Mouse (Mus musculus) forebrain, embryonic 16.5 days (tissue): ENCODE measurements around the gene Camk2d. TPM values are rescaled to one million over a fixed set of nuclear protein-coding genes. Genes with fewer than 3 reads are reported as not detected.

ENCODE experiments used
- ATAC-seq: fragments of 200-750 bp; cut with Nextera tagmentation; 2 replicates; pipeline ENCODE4 v1.8.0; 2017; ENCODE audit warnings: mild to moderate bottlenecking, moderate library complexity
- H3K27ac ChIP-seq: fragments of 300-500 bp; sonication (generic); 2 replicates; pipeline ENCODE4 v1.5.1; 2014; ENCODE audit warnings: low read length, control low read depth
- H3K27me3 ChIP-seq: fragments of 300-500 bp; sonication (generic); replicated peaks from 2 replicates; pipeline ENCODE4 v1.6.1; 2014; ENCODE audit warnings: low read length; ENCODE audit not compliant: control insufficient read depth, insufficient read depth
- H3K36me3 ChIP-seq: fragments of 300-500 bp; sonication (generic); 2 replicates; pipeline ENCODE4 v1.6.1; 2014; ENCODE audit not compliant: control insufficient read depth, insufficient read depth
- H3K4me1 ChIP-seq: fragments of 300-500 bp; sonication (generic); replicated peaks from 2 replicates; pipeline ENCODE4 v1.6.1; 2014; ENCODE audit warnings: low read length; ENCODE audit not compliant: control insufficient read depth, insufficient read depth
- H3K4me2 ChIP-seq: fragments of 300-500 bp; sonication (generic); 2 replicates; pipeline ENCODE4 v1.6.1; 2014; ENCODE audit warnings: mild to moderate bottlenecking, low read length, control low read depth
- H3K4me3 ChIP-seq: fragments of 300-500 bp; sonication (generic); replicated peaks from 2 replicates; pipeline ENCODE4 v1.5.1; 2014; ENCODE audit warnings: mild to moderate bottlenecking, low read length, control low read depth
- H3K9ac ChIP-seq: fragments of 300-500 bp; sonication (generic); replicated peaks from 2 replicates; pipeline ENCODE4 v1.6.1; 2014; ENCODE audit warnings: low read depth, low read length, control low read depth
- H3K9me3 ChIP-seq: fragments of 300-500 bp; sonication (generic); 2 replicates; pipeline ENCODE4 v1.6.1; 2016; ENCODE audit warnings: low read length; ENCODE audit not compliant: control insufficient read depth
- WGBS: fragments of 180-500 bp; shearing (Covaris S2); extraction: QIAGEN DNeasy Blood & Tissue Kit; methylation state at CpG from one replicate; pipeline ENCODE4 v1.1.7; 2014; 5-methylcytosine and 5-hydroxymethylcytosine counted together
- polyA plus RNA-seq: library from polyadenylated mRNA; unstranded; fragments of >200 nt; fragmentation: Nextera tagmentation; extraction: Ambion mirVana; gene quantifications from 2 replicates; pipeline ENCODE4 v1.2.1, GENCODE M21; 2015

Camk2d gene
- polyA plus RNA-seq, 1 experiment from 2014 or later, result 40.6 TPM

DNA sequence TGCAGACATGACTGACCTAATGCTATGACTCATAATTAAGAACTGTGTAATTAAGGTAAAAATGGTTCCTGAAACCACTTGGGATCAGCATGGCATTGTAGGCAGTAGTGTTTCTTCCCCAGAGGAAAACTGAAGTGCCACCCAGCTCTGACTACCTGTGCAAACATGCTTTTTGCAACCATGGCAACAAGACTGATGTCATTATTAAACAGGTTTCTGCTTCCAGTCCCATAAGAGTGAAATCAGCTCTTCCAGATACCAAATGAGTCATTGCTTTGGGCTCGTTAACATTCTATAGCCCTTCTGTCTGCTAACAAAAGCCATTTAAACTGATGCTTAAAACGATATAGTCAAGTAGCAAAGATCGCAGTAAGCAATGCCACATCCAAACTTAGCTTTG lies 273.5 kb downstream of the Camk2d start:
- no peaks in the 10 kb centered on the region for H3K4me1 ChIP-seq
- H3K9ac ChIP-seq, result no peak overlapping the region
- no peaks in the 10 kb centered on the region for H3K9me3 ChIP-seq
- no peaks in the 10 kb centered on the region for H3K36me3 ChIP-seq
- no peak overlapping the region for H3K4me3 ChIP-seq
- H3K4me2 ChIP-seq, result no peak overlapping the region
- no peak overlapping the region for H3K27ac ChIP-seq
- peak; percentile 79 for ATAC-seq
- 20% methylated on average over 3 of the region's 3 CpGs for WGBS
- H3K27me3 ChIP-seq, result no peaks in the 10 kb centered on the region

DNA sequence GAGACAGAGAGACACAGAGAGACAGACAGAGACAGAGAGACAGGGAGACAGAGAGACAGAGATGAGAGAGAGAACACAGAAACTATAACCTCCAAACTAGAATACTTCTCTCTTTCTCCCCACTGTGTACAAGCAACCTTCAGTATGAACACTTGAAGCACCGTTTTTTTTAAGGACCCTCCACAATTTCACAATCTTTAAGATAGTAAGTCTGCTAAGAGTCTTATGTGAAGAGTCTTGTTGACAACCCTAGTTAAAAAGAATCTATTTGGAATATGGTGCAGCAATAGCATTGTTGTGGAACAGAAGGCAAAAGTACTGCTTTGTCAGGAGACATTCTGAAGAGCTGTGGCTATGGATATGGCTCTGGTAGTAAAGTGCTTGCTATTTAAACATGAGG lies 274.6 kb downstream of the Camk2d start:
- Histone ChIP-seq H3K4me2 (no peak overlapping the region), H3K9ac (no peak overlapping the region), H3K36me3 (no peaks in the 10 kb centered on the region), H3K4me1 (no peaks in the 10 kb centered on the region), H3K4me3 (no peak overlapping the region), H3K9me3 (no peaks in the 10 kb centered on the region), H3K27ac (no peak overlapping the region), H3K27me3 (no peaks in the 10 kb centered on the region)
- ATAC-seq, result no peak
- WGBS, result 82% methylated on average over 1 of the region's 1 CpGs

GRCm38 (mm10) chr3:126878233-126878632 lies 282.1 kb downstream of the Camk2d start:
- Histone ChIP-seq H3K4me2 (no peak overlapping the region), H3K36me3 (no peaks in the 10 kb centered on the region), H3K27ac (no peak overlapping the region), H3K4me1 (no peaks in the 10 kb centered on the region), H3K27me3 (no peaks in the 10 kb centered on the region), H3K4me3 (no peak overlapping the region), H3K9ac (no peak overlapping the region), H3K9me3 (no peaks in the 10 kb centered on the region; the same call in 1 of the 2 replicates)
- ATAC-seq, result no peak
- 50% methylated on average over 1 of the region's 1 CpGs for WGBS

GRCm38 (mm10) chr3:126886090-126886489 lies 290.0 kb downstream of the Camk2d start:
- 70% methylated on average over 4 of the region's 4 CpGs for WGBS
- Histone ChIP-seq H3K4me2 (no peak overlapping the region), H3K9me3 (no peaks in the 10 kb centered on the region; the same call in 1 of the 2 replicates), H3K9ac (no peak overlapping the region), H3K27ac (no peak overlapping the region), H3K27me3 (no peaks in the 10 kb centered on the region), H3K4me3 (no peak overlapping the region), H3K4me1 (no peaks in the 10 kb centered on the region), H3K36me3 (no peaks in the 10 kb centered on the region)
- ATAC-seq, result no peak

- Histone ChIP-seq H3K9ac (no peak overlapping the region), H3K27me3 (no peaks in the 10 kb centered on the region), H3K4me1 (no peaks in the 10 kb centered on the region), H3K27ac (no peak overlapping the region), H3K4me2 (no peak overlapping the region), H3K4me3 (no peak overlapping the region), H3K9me3 (no peaks in the 10 kb centered on the region), H3K36me3 (no peaks in the 10 kb centered on the region)
- ATAC-seq, result no peak
- WGBS, result 64% methylated on average over 4 of the region's 4 CpGs
These were observed 290.5 kb downstream of the Camk2d start for GRCm38 (mm10) chr3:126886644-126887043.

Other genes with a start within 250 kb of the Camk2d start
- 0.05 and 0.17 TPM in 2 replicates for gene Arsj, start 232.6 kb upstream of the Camk2d start, polyA plus RNA-seq